Comparison of ENCODE assay signal across 28 mouse cellular contexts in genomic region chr11:104251121-104251520, GRCm38 (mm10). TPM values are rescaled to one million over a fixed set of nuclear protein-coding genes. Genes with fewer than 3 reads are reported as not detected.
DNase-seq lines count a peak whose midpoint lies in the region; ATAC-seq and TF ChIP-seq lines count a peak whose summit lies in the region.
"Had no signal": no experiment of that assay in that cellular context is flagged by ENCODE, and none has a peak within 500 bp of the region (broad histone marks: within the 10 kb centered on the region; RNA-seq: fewer than 3 reads in every experiment).

No protein-coding gene starts in this region.

- TF ChIP-seq CTCF in layer of hippocampus, adult 2 months (conservative IDR thresholded peaks at IDR 0.05): no peak

- no peaks in the 10 kb centered on the region for H3K9me3 ChIP-seq in neural tube, embryonic 11.5 days (ENCODE audit: control insufficient read depth, low read length)
- no peaks in the 10 kb centered on the region for H3K9me3 ChIP-seq in neural tube, embryonic 15.5 days (replicated peaks)
- no peaks in the 10 kb centered on the region for H3K9me3 ChIP-seq in hindbrain, embryonic 12.5 days (replicated peaks)
- H3K9me3 ChIP-seq: embryonic facial prominence, embryonic 13.5 days; forebrain, embryonic 10.5 days; hindbrain, embryonic 10.5 days; kidney, embryonic 15.5 days; limb, embryonic 13.5 days; lung, embryonic 15.5 days; midbrain, embryonic 10.5 days; midbrain, embryonic 15.5 days; stomach, embryonic 15.5 days had no signal

- DNase-seq in layer of hippocampus, adult 2 months (ENCODE audit: low spot score in 2 of 2): no peak
- DNase-seq in layer of hippocampus, postnatal 25 days (ENCODE audit: extremely low spot score in 1 of 2, low spot score in 1 of 2): no peak
- peak; percentile 6 for DNase-seq in neural tube, embryonic 11.5 days (ENCODE audit: low spot score)
- peak; percentile 62 to 81 for DNase-seq in frontal cortex, postnatal 36 days (ENCODE audit: low spot score in 2 of 2)
- peak; percentile 63 to 83 for DNase-seq in right cerebral cortex, postnatal 36 days (ENCODE audit: low spot score in 2 of 2)
- DNase-seq: adrenal gland, postnatal 25 days; cerebellum, adult 18-20 months; cerebellum, postnatal 10 days; heart, postnatal 14 days; kidney, adult 18-20 months; kidney, postnatal 25 days; thymus, postnatal 14 days had no signal

- ATAC-seq in neural tube, embryonic 11.5 days (ENCODE audit: insufficient read depth, low FRiP score, low TSS enrichment): no peak
- ATAC-seq in neural tube, embryonic 15.5 days (ENCODE audit: low FRiP score): no peak
- no peak for ATAC-seq in hindbrain, embryonic 12.5 days (ENCODE audit: low FRiP score)
- ATAC-seq: forebrain, embryonic 16.5 days; hindbrain, embryonic 16.5 days; midbrain, embryonic 15.5 days had no signal

- H3K27ac ChIP-seq in layer of hippocampus, adult 2 months: peak overlapping the region; percentile 77
- H3K27ac ChIP-seq in neural tube, embryonic 11.5 days (ENCODE audit: low read depth, low read length): no peak overlapping the region
- H3K27ac ChIP-seq in neural tube, embryonic 15.5 days (replicated peaks): no peak overlapping the region
- no peak overlapping the region for H3K27ac ChIP-seq in hindbrain, embryonic 12.5 days
- H3K27ac ChIP-seq: embryonic facial prominence, embryonic 13.5 days; forebrain, embryonic 10.5 days; hindbrain, embryonic 10.5 days; kidney, embryonic 15.5 days; limb, embryonic 13.5 days; lung, embryonic 15.5 days; midbrain, embryonic 10.5 days; midbrain, embryonic 15.5 days; stomach, embryonic 15.5 days had no signal

- no peak overlapping the region; the same call in 1 of the 2 replicates for H3K4me3 ChIP-seq in layer of hippocampus, adult 2 months
- no peak overlapping the region for H3K4me3 ChIP-seq in neural tube, embryonic 11.5 days (ENCODE audit: low read depth, low read length)
- no peak overlapping the region for H3K4me3 ChIP-seq in neural tube, embryonic 15.5 days (replicated peaks)
- H3K4me3 ChIP-seq in hindbrain, embryonic 12.5 days: no peak overlapping the region
- H3K4me3 ChIP-seq: embryonic facial prominence, embryonic 13.5 days; forebrain, embryonic 10.5 days; hindbrain, embryonic 10.5 days; kidney, embryonic 15.5 days; limb, embryonic 13.5 days; lung, embryonic 15.5 days; midbrain, embryonic 10.5 days; midbrain, embryonic 15.5 days; stomach, embryonic 15.5 days had no signal

- H3K36me3 ChIP-seq in neural tube, embryonic 11.5 days (ENCODE audit: control insufficient read depth, insufficient read depth, low read length): no peaks in the 10 kb centered on the region
- no peaks in the 10 kb centered on the region; the same call in 1 of the 2 replicates for H3K36me3 ChIP-seq in neural tube, embryonic 15.5 days
- no peaks in the 10 kb centered on the region for H3K36me3 ChIP-seq in hindbrain, embryonic 12.5 days
- H3K36me3 ChIP-seq: embryonic facial prominence, embryonic 13.5 days; forebrain, embryonic 10.5 days; hindbrain, embryonic 10.5 days; kidney, embryonic 15.5 days; limb, embryonic 13.5 days; lung, embryonic 15.5 days; midbrain, embryonic 10.5 days; midbrain, embryonic 15.5 days; stomach, embryonic 15.5 days had no signal

- H3K4me2 ChIP-seq in neural tube, embryonic 11.5 days (ENCODE audit: low read depth): no peak overlapping the region
- no peak overlapping the region for H3K4me2 ChIP-seq in neural tube, embryonic 15.5 days
- no peak overlapping the region for H3K4me2 ChIP-seq in hindbrain, embryonic 12.5 days (replicated peaks)
- H3K4me2 ChIP-seq: embryonic facial prominence, embryonic 13.5 days; kidney, embryonic 15.5 days; limb, embryonic 13.5 days; liver, embryonic 11.5 days; lung, embryonic 15.5 days; midbrain, embryonic 15.5 days; stomach, embryonic 15.5 days had no signal

- WGBS in neural tube, embryonic 11.5 days: 75% methylated on average over 6 of the region's 6 CpGs
- 76% methylated on average over 6 of the region's 6 CpGs for whole genome bisulfite sequencing in neural tube, embryonic 15.5 days
- WGBS in hindbrain, embryonic 12.5 days: 77% methylated on average over 6 of the region's 6 CpGs

- no peaks in the 10 kb centered on the region for H3K27me3 ChIP-seq in neural tube, embryonic 11.5 days (ENCODE audit: control insufficient read depth, insufficient read depth, low read length)
- H3K27me3 ChIP-seq in neural tube, embryonic 15.5 days (replicated peaks): no peaks in the 10 kb centered on the region
- no peaks in the 10 kb centered on the region; the same call in 1 of the 2 replicates for H3K27me3 ChIP-seq in hindbrain, embryonic 12.5 days
- H3K27me3 ChIP-seq: embryonic facial prominence, embryonic 13.5 days; kidney, embryonic 15.5 days; limb, embryonic 13.5 days; lung, embryonic 15.5 days; midbrain, embryonic 15.5 days; stomach, embryonic 15.5 days had no signal

- H3K9ac ChIP-seq in neural tube, embryonic 11.5 days (ENCODE audit: low read length): no peak overlapping the region
- H3K9ac ChIP-seq in neural tube, embryonic 15.5 days (replicated peaks): no peak overlapping the region
- no peak overlapping the region for H3K9ac ChIP-seq in hindbrain, embryonic 12.5 days
- H3K9ac ChIP-seq: embryonic facial prominence, embryonic 13.5 days; kidney, embryonic 15.5 days; limb, embryonic 13.5 days; lung, embryonic 15.5 days; midbrain, embryonic 15.5 days; stomach, embryonic 15.5 days had no signal

- H3K4me1 ChIP-seq in neural tube, embryonic 11.5 days (ENCODE audit: control insufficient read depth, insufficient read depth, low read length): no peaks in the 10 kb centered on the region
- H3K4me1 ChIP-seq in neural tube, embryonic 15.5 days: peaks cover 26% of the 10 kb centered on the region
- peaks cover 6% of the 10 kb centered on the region for H3K4me1 ChIP-seq in hindbrain, embryonic 12.5 days
- H3K4me1 ChIP-seq: stomach, embryonic 15.5 days had no signal

RNA-seq across cellular contexts. Expression of gene Mapt, which starts 19.9 kb away (rescaled TPM):
- total RNA-seq in layer of hippocampus, adult 2 months (2021): 100 to 1,000 TPM; 312 to 318 TPM
- 100 to 1,000 TPM; 275 to 302 TPM for total RNA-seq in layer of hippocampus, postnatal 25 days (2021)
- polyA plus RNA-seq in neural tube, embryonic 11.5 days (2014; fragmentation: Nextera tagmentation; extraction: Ambion mirVana): 107 and 121 TPM in 2 replicates
- 880 and 1,075 TPM in 2 replicates for polyA plus RNA-seq in neural tube, embryonic 15.5 days (2015; fragmentation: Nextera tagmentation; extraction: Ambion mirVana)
- polyA plus RNA-seq in hindbrain, embryonic 12.5 days (2016; fragmentation: Nextera tagmentation; extraction: Ambion mirVana): 235 and 248 TPM in 2 replicates
- total RNA-seq: common myeloid progenitor, adult 5-6 weeks; megakaryocyte progenitor cell, adult 5-6 weeks had no signal

Comparison
In these comparisons a context has a peak if more than half of its experiments do, and no peak if none do; other contexts are left out.
1. DNase-seq: peak in neural tube, embryonic 11.5 days (single experiment), frontal cortex, postnatal 36 days (2 of 2) and right cerebral cortex, postnatal 36 days (2 of 2); none in layer of hippocampus, adult 2 months (0 of 2) and layer of hippocampus, postnatal 25 days (0 of 2).